Mouse (Mus musculus) neural tube, embryonic 13.5 days (tissue): Measurements from ENCODE around the gene Klk8. TPM values are rescaled to one million over a fixed set of nuclear protein-coding genes. Genes with fewer than 3 reads are reported as not detected.

Source experiments
- ATAC-seq: fragments of 200-750 bp; cut with Nextera tagmentation; 2 replicates; pipeline ENCODE4 v1.8.0; 2017; ENCODE audit warnings: low read depth, mild to moderate bottlenecking, moderate TSS enrichment, moderate library complexity
- H3K27ac ChIP-seq: fragments of 300-500 bp; sonication (generic); replicated peaks from 2 replicates; pipeline ENCODE4 v1.5.1; 2015; ENCODE audit warnings: moderate library complexity, mild to moderate bottlenecking, inconsistent platforms
- H3K27me3 ChIP-seq: fragments of 300-500 bp; sonication (generic); 2 replicates; pipeline ENCODE4 v1.6.1; 2015; ENCODE audit warnings: mild to moderate bottlenecking, inconsistent platforms
- H3K36me3 ChIP-seq: fragments of 300-500 bp; sonication (generic); 2 replicates; pipeline ENCODE4 v1.6.1; 2015; ENCODE audit warnings: mild to moderate bottlenecking, inconsistent platforms
- H3K4me1 ChIP-seq: fragments of 300-500 bp; sonication (generic); replicated peaks from 2 replicates; pipeline ENCODE4 v1.6.1; 2015; ENCODE audit warnings: inconsistent platforms
- H3K4me2 ChIP-seq: fragments of 300-500 bp; sonication (generic); 2 replicates; pipeline ENCODE4 v1.6.1; 2015; ENCODE audit warnings: inconsistent platforms, mild to moderate bottlenecking, moderate library complexity
- H3K4me3 ChIP-seq: fragments of 300-500 bp; sonication (generic); 2 replicates; pipeline ENCODE4 v1.5.1; 2015; ENCODE audit warnings: mild to moderate bottlenecking, inconsistent platforms
- H3K9ac ChIP-seq: fragments of 300-500 bp; sonication (generic); 2 replicates; pipeline ENCODE4 v1.6.1; 2015; ENCODE audit warnings: moderate library complexity, mild to moderate bottlenecking, inconsistent platforms
- H3K9me3 ChIP-seq: fragments of 300-500 bp; sonication (generic); 2 replicates; pipeline ENCODE4 v1.6.1; 2016; ENCODE audit warnings: inconsistent platforms
- WGBS: fragments of 180-500 bp; shearing (Covaris S2); methylation state at CpG from one replicate; pipeline ENCODE4 v1.1.7; 2015; 5-methylcytosine and 5-hydroxymethylcytosine counted together
- polyA plus RNA-seq: library from polyadenylated mRNA; unstranded; fragments of >200 nt; fragmentation: Nextera tagmentation; extraction: Ambion mirVana; gene quantifications from 2 replicates; pipeline ENCODE4 v1.2.1, GENCODE M21; 2015

Klk8 gene
- polyA plus RNA-seq, 1 experiment from 2014 or later, result 8.3 TPM

GRCm38 (mm10) chr7:43797844-43798462, 576 bp downstream of the Klk8 start:
- Histone ChIP-seq H3K4me2 (peak overlapping the region; percentile 63), H3K27me3 (peaks cover 49% of the 10 kb centered on the region), H3K36me3 (no peaks in the 10 kb centered on the region), H3K4me3 (peak overlapping the region; percentile 41), H3K9ac (no peak overlapping the region; the same call in 1 of the 2 replicates), H3K27ac (no peak overlapping the region), H3K4me1 (peaks cover 17% of the 10 kb centered on the region), H3K9me3 (no peaks in the 10 kb centered on the region)
- ATAC-seq, result 0 out of 2 replicates have a peak, but pooled peaks have one; percentile 44
- WGBS, result 39% methylated on average over 13 of the region's 13 CpGs

GRCm38 (mm10) chr7:43799876-43800275, 2.5 kb downstream of the Klk8 start:
- Histone ChIP-seq H3K27ac (no peak overlapping the region), H3K4me1 (peaks cover 17% of the 10 kb centered on the region), H3K36me3 (no peaks in the 10 kb centered on the region), H3K9me3 (no peaks in the 10 kb centered on the region), H3K4me3 (no peak overlapping the region), H3K9ac (no peak overlapping the region), H3K4me2 (no peak overlapping the region), H3K27me3 (peaks cover 39% of the 10 kb centered on the region)
- no peak for ATAC-seq
- 74% methylated on average over 7 of the region's 7 CpGs for WGBS

GRCm38 (mm10) chr7:43810994-43811393, 13.6 kb downstream of the Klk8 start, which contains the start of gene Klk7:
Klk7 (plus strand) TSS chr7:43811294.
- Histone ChIP-seq H3K4me2 (no peak within 1 kb of the TSS), H3K36me3 (no peaks in the 10 kb centered on the region), H3K9ac (no peak within 1 kb of the TSS), H3K4me1 (no peaks in the 10 kb centered on the region), H3K27ac (no peak within 1 kb of the TSS), H3K9me3 (no peaks in the 10 kb centered on the region), H3K4me3 (no peak within 1 kb of the TSS), H3K27me3 (no peaks in the 10 kb centered on the region)
- ATAC-seq, result no peak
- WGBS, result 62% methylated on average over 5 of the region's 5 CpGs

GRCm38 (mm10) chr7:43815211-43815610, 17.8 kb downstream of the Klk8 start:
- 89% methylated on average over 7 of the region's 7 CpGs for WGBS

GRCm38 (mm10) chr7:43816746-43817145, 19.4 kb downstream of the Klk8 start:
- no peaks in the 10 kb centered on the region for H3K27me3 ChIP-seq
- H3K9ac ChIP-seq, result no peak overlapping the region
- no peaks in the 10 kb centered on the region for H3K36me3 ChIP-seq
- no peak overlapping the region for H3K4me2 ChIP-seq
- no peak for ATAC-seq
- H3K27ac ChIP-seq, result no peak overlapping the region
- no peaks in the 10 kb centered on the region for H3K9me3 ChIP-seq
- H3K4me3 ChIP-seq, result no peak overlapping the region
- H3K4me1 ChIP-seq, result no peaks in the 10 kb centered on the region

More at GRCm38 (mm10) chr7:43815211-43815610, 17.8 kb downstream of the Klk8 start:
- no peaks in the 10 kb centered on the region for H3K36me3 ChIP-seq
- no peak overlapping the region for H3K27ac ChIP-seq
- H3K27me3 ChIP-seq, result no peaks in the 10 kb centered on the region
- no peak overlapping the region for H3K4me3 ChIP-seq
- H3K9me3 ChIP-seq, result no peaks in the 10 kb centered on the region
- no peak for ATAC-seq
- H3K9ac ChIP-seq, result no peak overlapping the region
- no peaks in the 10 kb centered on the region for H3K4me1 ChIP-seq
- no peak overlapping the region for H3K4me2 ChIP-seq

GRCm38 (mm10) chr7:43821581-43821980, 24.2 kb downstream of the Klk8 start:
- H3K4me2 ChIP-seq, result no peak overlapping the region
- WGBS, result 93% methylated on average over 7 of the region's 7 CpGs

GRCm38 (mm10) chr7:43824199-43824598, 26.8 kb downstream of the Klk8 start, which contains the start of gene Klk6:
Klk6 (plus strand) TSS chr7:43824499.
- Histone ChIP-seq H3K9ac (no peak within 1 kb of the TSS), H3K36me3 (no peaks in the 10 kb centered on the region), H3K27me3 (no peaks in the 10 kb centered on the region), H3K9me3 (no peaks in the 10 kb centered on the region), H3K27ac (no peak within 1 kb of the TSS), H3K4me2 (no peak within 1 kb of the TSS), H3K4me1 (no peaks in the 10 kb centered on the region), H3K4me3 (no peak within 1 kb of the TSS)
- no peak for ATAC-seq
- WGBS, result 76% methylated on average over 10 of the region's 10 CpGs

More at GRCm38 (mm10) chr7:43821581-43821980, 24.2 kb downstream of the Klk8 start:
- Histone ChIP-seq H3K4me1 (no peaks in the 10 kb centered on the region), H3K36me3 (no peaks in the 10 kb centered on the region), H3K9me3 (no peaks in the 10 kb centered on the region), H3K4me3 (no peak overlapping the region), H3K27ac (no peak overlapping the region), H3K27me3 (no peaks in the 10 kb centered on the region), H3K9ac (no peak overlapping the region)
- ATAC-seq, result no peak

GRCm38 (mm10) chr7:43826056-43826455, 28.7 kb downstream of the Klk8 start:
- Histone ChIP-seq H3K9me3 (no peaks in the 10 kb centered on the region), H3K4me1 (no peaks in the 10 kb centered on the region), H3K27ac (no peak overlapping the region), H3K4me3 (no peak overlapping the region), H3K27me3 (no peaks in the 10 kb centered on the region), H3K9ac (no peak overlapping the region), H3K4me2 (no peak overlapping the region), H3K36me3 (no peaks in the 10 kb centered on the region)
- 89% methylated on average over 5 of the region's 5 CpGs for WGBS
- ATAC-seq, result no peak

- ATAC-seq, result no peak
- 82% methylated on average over 4 of the region's 4 CpGs for WGBS
- no peaks in the 10 kb centered on the region for H3K36me3 ChIP-seq
- no peaks in the 10 kb centered on the region for H3K9me3 ChIP-seq
- H3K4me2 ChIP-seq, result no peak overlapping the region
- no peaks in the 10 kb centered on the region for H3K4me1 ChIP-seq
- no peak overlapping the region for H3K4me3 ChIP-seq
- H3K27ac ChIP-seq, result no peak overlapping the region
- no peaks in the 10 kb centered on the region for H3K27me3 ChIP-seq
- no peak overlapping the region for H3K9ac ChIP-seq
These were observed 30.3 kb downstream of the Klk8 start for GRCm38 (mm10) chr7:43827706-43828105.

- Histone ChIP-seq H3K27ac (no peak overlapping the region), H3K9ac (no peak overlapping the region), H3K4me3 (no peak overlapping the region), H3K4me2 (no peak overlapping the region), H3K4me1 (no peaks in the 10 kb centered on the region), H3K36me3 (no peaks in the 10 kb centered on the region), H3K27me3 (no peaks in the 10 kb centered on the region), H3K9me3 (no peaks in the 10 kb centered on the region)
- WGBS, result 92% methylated on average over 8 of the region's 8 CpGs
- no peak for ATAC-seq
These were observed 31.6 kb downstream of the Klk8 start for GRCm38 (mm10) chr7:43829006-43829405.

GRCm38 (mm10) chr7:43841701-43842100, 44.3 kb downstream of the Klk8 start, which contains the start of gene Klk5:
Klk5 (plus strand) TSS chr7:43841971.
- 72% methylated on average over 3 of the region's 3 CpGs for WGBS
- Histone ChIP-seq H3K27ac (no peak within 1 kb of the TSS), H3K4me1 (no peaks in the 10 kb centered on the region), H3K9me3 (no peaks in the 10 kb centered on the region), H3K36me3 (no peaks in the 10 kb centered on the region), H3K4me2 (no peak within 1 kb of the TSS), H3K27me3 (no peaks in the 10 kb centered on the region), H3K9ac (no peak within 1 kb of the TSS), H3K4me3 (no peak within 1 kb of the TSS)
- no peak for ATAC-seq

GRCm38 (mm10) chr7:43843801-43844200, 46.4 kb downstream of the Klk8 start:
- no peak for ATAC-seq
- H3K27me3 ChIP-seq, result no peaks in the 10 kb centered on the region
- H3K9me3 ChIP-seq, result no peaks in the 10 kb centered on the region
- H3K4me3 ChIP-seq, result no peak overlapping the region
- no peak overlapping the region for H3K27ac ChIP-seq
- no peak overlapping the region for H3K9ac ChIP-seq
- 93% methylated on average over 4 of the region's 4 CpGs for WGBS
- H3K36me3 ChIP-seq, result no peaks in the 10 kb centered on the region
- H3K4me1 ChIP-seq, result no peaks in the 10 kb centered on the region
- no peak overlapping the region for H3K4me2 ChIP-seq

GRCm38 (mm10) chr7:43851616-43852015, 54.2 kb downstream of the Klk8 start:
- Histone ChIP-seq H3K9ac (no peak overlapping the region), H3K9me3 (no peaks in the 10 kb centered on the region), H3K27ac (no peak overlapping the region), H3K4me3 (no peak overlapping the region), H3K4me1 (no peaks in the 10 kb centered on the region), H3K36me3 (no peaks in the 10 kb centered on the region), H3K4me2 (no peak overlapping the region), H3K27me3 (no peaks in the 10 kb centered on the region)
- 90% methylated on average over 6 of the region's 6 CpGs for WGBS
- no peak for ATAC-seq
